In genomic region chr9:9342456-9343185, GRCm38 (mm10) we compare ENCODE assay signal across 26 mouse cellular contexts.
"Had no signal": no experiment of that assay in that cellular context is flagged by ENCODE, and none has a peak within 500 bp of the region (broad histone marks: within the 10 kb centered on the region; RNA-seq: fewer than 3 reads in every experiment).

No protein-coding gene starts in this region.

- H3K9me3 ChIP-seq: forebrain, embryonic 15.5 days; heart, embryonic 13.5 days; heart, embryonic 15.5 days; hindbrain, embryonic 13.5 days; hindbrain, embryonic 15.5 days; kidney, embryonic 15.5 days; limb, embryonic 13.5 days had no signal

- H3K27me3 ChIP-seq: forebrain, embryonic 15.5 days; heart, embryonic 13.5 days; heart, embryonic 15.5 days; hindbrain, embryonic 13.5 days; hindbrain, embryonic 15.5 days; kidney, embryonic 15.5 days; limb, embryonic 13.5 days had no signal

- ATAC-seq: forebrain, embryonic 15.5 days; forebrain, postnatal 0 days; hindbrain, postnatal 0 days; intestine, embryonic 16.5 days had no signal

- H3K4me1 ChIP-seq: forebrain, embryonic 15.5 days; heart, embryonic 13.5 days; heart, embryonic 15.5 days; hindbrain, embryonic 13.5 days; hindbrain, embryonic 15.5 days; kidney, embryonic 15.5 days; limb, embryonic 13.5 days had no signal

- H3K27ac ChIP-seq: forebrain, embryonic 15.5 days; heart, adult 2 months; heart, embryonic 13.5 days; heart, embryonic 15.5 days; hindbrain, embryonic 13.5 days; hindbrain, embryonic 15.5 days; hindbrain, postnatal 0 days; kidney, embryonic 15.5 days; kidney, postnatal 0 days; limb, embryonic 13.5 days had no signal

- H3K9ac ChIP-seq: forebrain, embryonic 15.5 days; forebrain, postnatal 0 days; heart, embryonic 13.5 days; heart, embryonic 15.5 days; hindbrain, embryonic 13.5 days; hindbrain, embryonic 15.5 days; kidney, embryonic 15.5 days; limb, embryonic 13.5 days had no signal

- H3K36me3 ChIP-seq: forebrain, embryonic 15.5 days; heart, embryonic 13.5 days; heart, embryonic 15.5 days; hindbrain, embryonic 13.5 days; hindbrain, embryonic 15.5 days; kidney, embryonic 15.5 days; limb, embryonic 13.5 days had no signal

- H3K4me3 ChIP-seq: forebrain, embryonic 15.5 days; heart, adult 2 months; heart, embryonic 13.5 days; heart, embryonic 15.5 days; hindbrain, embryonic 13.5 days; hindbrain, embryonic 15.5 days; kidney, embryonic 15.5 days; limb, embryonic 13.5 days had no signal

- DNase-seq: forebrain, postnatal 0 days; gastrocnemius, postnatal 14 days; gastrocnemius, postnatal 36 days; heart, adult 11 months; heart, adult 2 months; heart, postnatal 14 days; heart, postnatal 36 days; kidney, adult 11 months; kidney, adult 2 months; kidney, adult 9 months; kidney, postnatal 14 days; kidney, postnatal 36 days; layer of hippocampus, adult 9-11 months; layer of hippocampus, postnatal 36 days; left cerebral cortex, postnatal 4 days had no signal

- H3K4me2 ChIP-seq: forebrain, embryonic 15.5 days; heart, embryonic 11.5 days; heart, embryonic 13.5 days; heart, embryonic 15.5 days; hindbrain, embryonic 13.5 days; hindbrain, embryonic 15.5 days; kidney, embryonic 15.5 days; limb, embryonic 13.5 days had no signal
